Mouse (Mus musculus): ENCODE measurements around the gene Alk. TPM values are rescaled to one million over a fixed set of nuclear protein-coding genes. Genes with fewer than 3 reads are reported as not detected.

Gene Alk
- total RNA-seq, 1 experiment from 2014 or later: 0.09 TPM

DNA sequence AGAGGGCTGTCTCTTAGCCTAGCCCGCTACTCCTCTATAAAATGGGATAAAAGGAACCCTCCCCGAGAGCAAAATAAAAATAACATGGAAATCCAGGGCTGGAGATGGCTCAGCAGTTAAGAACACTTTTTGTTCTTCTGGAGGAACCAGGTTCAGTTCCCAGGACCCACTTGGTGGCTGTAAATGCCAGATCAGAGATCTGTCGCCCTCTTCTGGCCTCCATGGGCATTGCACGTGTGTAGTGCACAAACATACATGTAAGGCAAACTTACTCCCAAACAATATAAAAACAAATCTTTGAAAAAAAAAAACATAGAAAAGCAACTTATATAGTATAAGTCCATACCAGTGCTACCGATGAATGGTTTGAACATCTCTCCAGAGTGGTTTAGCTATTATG is 731.5 kb downstream of the Alk start:
- peak; percentile 25 for DNase-seq

DNA sequence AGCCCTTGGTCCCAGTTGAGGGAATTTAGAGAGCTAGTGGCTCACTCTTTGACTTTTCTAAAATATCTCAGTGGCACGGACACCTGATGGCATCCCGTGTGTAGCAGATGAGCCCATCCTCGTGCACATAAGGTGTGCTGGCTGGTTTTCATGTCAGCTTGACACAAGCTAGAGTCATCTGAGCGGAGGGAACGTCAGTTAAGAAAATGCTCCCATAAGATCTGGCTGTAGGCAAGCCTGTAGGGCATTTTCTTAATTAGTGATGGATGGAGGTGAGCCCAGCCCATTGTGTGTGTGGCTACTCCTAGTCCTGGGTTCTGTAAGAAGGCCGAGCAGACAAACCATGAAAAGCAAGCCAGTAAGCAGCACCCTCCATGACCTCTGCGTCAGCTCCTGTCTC is 732.4 kb downstream of the Alk start:
- DNase-seq: no peak

DNA sequence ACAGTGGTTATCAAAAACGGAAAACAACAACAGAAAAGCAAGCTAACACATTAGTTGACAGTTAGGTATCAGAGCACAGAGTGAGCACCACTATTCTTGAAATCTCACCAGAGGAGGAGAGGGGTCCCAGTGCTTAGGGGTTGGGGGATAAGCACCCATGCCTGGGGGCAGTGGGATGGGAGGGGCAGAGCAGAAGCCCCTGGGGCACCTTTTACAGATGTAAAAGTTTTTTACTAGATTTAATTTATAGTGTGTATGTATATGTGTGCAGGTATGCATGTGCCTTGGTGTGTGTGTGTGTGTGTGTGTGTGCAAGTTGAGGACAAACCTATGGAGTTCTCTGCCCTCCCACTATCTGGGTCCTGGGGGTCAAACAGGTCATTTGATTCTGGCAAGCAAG is 733.8 kb downstream of the Alk start:
- DNase-seq: no peak

DNA sequence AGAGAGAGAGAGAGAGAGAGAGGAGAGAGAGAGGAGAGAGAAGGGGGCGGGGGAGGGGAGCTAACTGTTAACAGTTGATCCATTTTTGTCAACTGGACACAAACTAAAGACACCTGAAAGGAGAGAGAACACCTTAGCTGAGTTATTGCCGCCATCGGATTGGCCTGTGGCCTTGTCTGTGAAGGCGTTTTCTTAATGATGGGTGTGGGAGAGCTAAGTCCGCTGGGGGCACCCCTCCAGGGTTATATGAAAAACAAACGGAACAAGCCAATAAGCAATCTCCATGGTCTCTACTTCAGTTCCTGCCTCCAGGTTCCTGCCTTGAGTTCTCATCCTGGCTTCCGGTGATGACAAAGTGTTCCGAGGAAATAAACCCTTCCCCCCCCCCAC is 734.2 kb downstream of the Alk start:
- no peak for DNase-seq

DNA sequence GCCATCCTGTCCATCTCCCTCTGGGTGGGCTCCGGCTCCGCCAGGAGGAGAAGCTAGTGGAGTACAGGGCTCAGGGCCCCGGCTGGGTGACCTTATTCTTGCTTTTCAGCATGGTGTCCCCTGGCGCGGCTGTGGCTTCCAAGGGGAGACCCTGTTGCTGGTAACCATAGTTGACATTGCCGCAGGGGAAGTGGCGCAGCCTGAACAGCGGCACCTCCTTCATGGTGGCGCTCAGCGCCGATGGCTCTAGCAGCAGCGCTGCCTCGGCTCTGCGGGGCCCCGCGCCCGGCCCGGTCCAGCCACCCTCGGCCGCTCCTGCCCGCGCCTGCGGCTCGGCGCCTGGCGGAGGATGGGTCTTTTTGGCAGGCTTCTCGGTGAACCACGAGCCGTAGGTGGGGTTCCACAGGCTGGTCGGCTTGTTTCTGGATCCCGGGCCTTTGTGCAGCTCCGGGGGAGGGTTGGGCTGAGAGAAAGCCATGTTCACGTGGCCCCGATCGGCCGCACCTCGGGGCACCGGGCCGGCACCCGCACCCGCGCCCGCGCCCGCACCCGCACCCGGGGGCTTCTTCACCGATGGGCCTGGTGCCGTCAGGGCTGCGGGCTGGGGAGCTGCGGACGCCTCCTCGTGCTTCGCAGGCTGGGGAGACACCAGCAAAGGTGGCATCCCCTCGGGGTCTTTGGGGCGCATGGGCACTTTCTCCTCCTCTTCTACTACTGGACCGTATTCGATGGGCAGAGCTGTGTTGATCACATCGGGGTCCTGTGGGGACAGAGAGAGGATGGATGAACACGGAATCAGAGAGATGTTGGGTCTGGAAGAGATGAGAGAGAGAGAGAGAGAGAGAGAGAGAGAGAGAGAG is 734.8 kb downstream of the Alk start:
- peak; percentile 39 for DNase-seq

DNA sequence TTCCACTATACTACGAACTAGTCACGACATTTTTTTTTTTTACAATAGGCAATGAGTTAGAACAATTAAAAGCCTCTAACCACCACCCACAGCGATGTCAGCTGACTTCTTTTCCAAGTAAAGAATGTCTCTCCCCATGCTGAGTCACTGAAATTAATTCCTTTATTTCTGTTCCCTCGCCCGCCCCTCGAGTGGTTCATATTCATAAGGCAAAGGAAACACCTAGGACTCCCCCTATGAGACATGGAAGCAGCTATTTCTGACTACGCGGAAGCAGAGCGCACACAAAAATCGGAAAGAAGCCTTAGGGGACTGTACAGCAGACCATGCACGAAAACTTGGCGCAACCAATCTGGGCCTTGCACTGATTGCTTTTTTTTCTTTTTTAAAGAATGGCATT is 735.6 kb downstream of the Alk start:
- no peak for DNase-seq

DNA sequence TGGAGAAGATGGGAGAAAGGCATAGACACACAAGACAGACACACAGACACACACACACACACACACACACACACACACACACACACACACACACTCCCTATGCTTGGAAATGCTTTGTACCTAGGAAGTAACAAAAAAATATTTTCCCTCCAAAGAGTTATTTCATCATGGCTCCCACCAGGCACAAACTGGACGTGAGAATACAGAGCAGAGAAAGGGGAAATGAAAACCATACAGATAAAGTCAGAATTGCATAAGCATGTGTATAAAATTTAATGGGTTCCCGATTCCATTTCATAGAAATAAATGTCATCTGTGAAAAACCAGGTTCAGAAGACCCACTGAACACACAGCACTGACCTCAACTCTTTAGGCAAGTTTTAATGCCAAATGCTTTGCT is 736.5 kb downstream of the Alk start:
- no peak for DNase-seq

DNA sequence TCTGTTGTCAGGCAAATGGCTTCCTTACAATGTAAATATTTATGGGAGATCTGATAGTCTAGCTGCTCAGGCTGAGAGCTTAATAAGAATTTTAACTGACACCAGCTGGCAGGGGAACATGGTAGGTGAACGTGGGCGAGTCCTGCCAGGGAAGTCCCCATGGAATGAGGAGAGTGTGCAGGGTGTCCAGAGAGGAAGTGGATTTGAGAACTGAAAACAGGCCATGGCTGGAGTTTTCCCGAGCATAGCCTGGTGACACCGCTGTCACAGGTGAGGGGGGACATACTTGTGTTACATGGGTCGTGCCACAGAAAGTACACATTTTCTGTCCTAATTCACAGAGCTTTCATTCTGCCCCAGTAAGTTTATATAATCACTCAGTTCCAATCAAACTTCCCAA is 739.0 kb downstream of the Alk start:
- no peak for DNase-seq

DNA sequence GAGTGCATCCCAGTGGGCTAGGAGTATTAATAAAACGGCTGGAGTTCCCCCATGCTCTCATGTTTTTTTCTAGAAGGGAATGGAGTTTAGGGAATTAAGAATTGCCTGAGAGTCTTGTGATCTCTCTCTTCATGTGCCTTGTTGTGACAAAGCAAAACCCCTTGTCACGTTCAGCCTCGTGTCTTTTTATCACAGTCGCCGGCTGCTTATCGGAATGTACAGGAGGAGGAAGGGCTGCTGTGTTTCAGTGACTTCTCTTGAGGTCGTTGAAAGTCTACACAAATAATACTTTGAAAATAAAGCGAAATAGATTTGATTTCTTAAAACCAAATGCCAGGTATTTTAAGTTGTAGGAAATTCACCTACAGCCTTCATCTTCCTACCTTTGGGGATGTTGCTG is 740.4 kb downstream of the Alk start:
- DNase-seq: no peak

DNA sequence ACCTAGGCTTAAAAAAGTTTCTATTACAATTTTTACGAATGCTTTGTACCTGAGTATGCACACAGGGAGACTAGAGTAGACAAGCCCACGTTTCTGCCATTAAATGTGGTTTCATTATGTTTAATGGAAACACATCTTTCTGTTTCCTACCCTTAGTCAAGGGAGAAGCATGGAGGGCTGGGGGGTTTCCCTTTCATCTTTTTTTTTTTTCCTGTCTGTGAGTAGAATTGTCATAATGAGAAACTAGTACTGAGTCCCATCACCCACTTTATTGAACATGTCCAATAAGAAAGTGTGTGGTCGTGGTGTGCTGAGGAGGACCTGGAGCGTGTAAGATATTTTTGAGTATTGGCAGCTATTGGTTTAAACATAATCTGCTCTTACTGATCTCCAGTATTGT is 741.5 kb downstream of the Alk start:
- DNase-seq: no peak

DNA sequence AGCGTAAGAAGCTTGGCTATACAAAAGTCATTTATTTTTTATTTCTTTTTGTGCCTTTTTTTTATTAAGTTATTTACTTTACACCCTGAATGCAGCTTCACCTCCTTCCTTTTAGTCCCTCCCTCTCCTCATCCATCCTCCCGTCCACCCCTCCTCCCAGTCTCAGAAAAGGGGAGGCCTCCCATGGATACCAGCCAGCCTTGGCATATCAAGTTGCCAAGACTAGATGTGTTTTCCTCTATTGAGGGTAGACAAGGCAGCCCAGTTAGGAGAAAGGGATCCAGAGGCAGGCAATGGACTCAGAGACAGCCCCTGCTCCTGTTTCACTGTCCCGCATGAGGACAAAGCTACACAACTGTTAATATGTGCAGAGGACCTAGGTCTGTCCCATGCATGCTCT is 742.2 kb downstream of the Alk start:
- no peak for DNase-seq

DNA sequence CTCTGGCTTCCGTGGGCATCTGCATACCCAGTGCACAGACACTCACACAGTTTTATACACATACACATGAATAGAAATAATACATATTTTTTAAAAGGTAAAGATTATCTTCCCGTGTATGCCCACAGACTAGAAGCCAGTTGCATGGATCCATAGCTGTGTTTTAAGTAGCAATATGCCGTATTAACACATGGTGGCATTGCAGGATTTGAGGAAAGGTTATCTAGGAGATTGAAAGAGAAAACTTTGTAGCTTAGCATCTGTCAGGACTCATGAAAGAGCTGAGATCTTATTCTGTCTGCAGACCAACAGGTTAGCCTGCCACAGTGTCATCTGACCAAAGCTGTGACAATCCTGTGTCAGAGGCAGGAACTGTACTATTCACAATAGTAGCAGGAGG is 772.5 kb downstream of the Alk start:
- DNase-seq: no peak

DNA sequence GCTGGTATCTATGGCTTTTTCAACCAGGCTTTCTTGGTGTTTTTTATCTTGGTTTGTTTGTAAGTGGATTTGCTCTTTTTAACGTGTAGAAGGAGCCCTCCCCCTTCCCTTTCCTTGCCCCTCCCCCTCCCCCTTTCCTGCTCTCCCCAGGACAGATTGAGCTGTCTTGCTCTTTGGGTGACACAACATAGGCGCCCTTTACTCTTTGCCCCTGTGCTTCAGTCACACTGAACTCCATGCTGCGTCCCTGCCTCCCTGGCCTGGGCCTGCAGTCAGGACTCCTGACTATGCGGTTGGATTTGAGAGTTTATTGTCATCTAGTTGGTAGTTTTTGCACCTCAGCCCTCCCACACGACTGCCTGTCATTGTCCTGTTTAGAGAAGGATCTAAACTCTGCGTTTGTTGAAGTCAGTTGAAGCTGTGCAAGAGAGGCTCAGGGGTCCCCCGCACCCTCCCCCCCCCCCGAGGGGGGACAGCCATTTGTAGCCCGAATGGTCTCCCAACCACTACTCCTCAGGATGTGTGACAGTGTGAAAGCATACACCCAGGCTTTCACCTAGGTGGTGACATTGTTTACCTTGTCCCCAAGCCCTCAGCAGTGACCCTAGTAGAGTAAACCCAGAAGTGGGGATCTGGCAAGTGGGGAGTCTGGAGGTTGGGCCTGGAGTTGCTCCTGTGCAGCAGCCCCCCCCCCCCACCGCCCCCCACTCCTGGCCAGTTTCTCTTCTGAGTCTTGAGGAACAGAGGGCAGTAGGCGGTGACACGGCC is 775.6 kb downstream of the Alk start:
- DNase-seq: no peak

DNA sequence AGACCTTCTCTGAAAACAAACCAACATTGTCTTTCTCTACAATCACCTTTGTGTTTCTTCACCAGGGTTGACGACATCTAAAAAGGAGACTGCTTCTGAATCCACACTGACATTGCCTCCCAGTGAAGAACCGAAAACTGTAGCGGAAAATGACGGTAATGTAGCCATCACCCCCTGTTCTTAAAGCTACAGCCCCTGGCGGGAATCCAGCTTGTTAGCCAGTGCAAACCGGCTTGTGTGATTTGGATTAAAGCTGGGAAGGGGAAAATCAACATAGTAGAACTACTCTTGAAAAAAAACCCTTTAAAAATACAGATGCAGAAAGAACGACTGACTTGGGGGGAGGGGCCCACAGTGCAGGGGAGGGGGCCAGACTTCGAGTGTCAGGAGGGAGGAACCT is 776.8 kb downstream of the Alk start:
- DNase-seq: no peak

DNA sequence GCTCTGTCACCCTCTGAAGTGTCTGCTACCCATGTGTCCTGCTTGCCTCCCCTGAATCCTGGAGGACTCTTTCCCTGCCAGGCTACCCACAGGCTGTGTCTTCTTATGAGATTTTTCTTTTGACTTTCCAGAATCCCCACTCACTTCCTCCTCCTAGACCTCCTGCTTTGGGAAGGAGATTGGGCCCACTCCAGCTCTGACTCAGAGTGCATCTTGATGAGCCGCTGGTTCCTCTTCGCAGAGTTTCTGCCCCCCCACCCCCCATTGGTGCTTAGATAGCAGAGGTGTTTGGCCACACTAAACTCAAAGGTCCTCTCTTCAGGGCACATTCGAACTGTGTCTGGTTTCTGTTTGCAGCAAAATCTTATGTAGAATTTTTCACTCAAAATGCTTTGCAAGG is 777.8 kb downstream of the Alk start:
- no peak for DNase-seq

DNA sequence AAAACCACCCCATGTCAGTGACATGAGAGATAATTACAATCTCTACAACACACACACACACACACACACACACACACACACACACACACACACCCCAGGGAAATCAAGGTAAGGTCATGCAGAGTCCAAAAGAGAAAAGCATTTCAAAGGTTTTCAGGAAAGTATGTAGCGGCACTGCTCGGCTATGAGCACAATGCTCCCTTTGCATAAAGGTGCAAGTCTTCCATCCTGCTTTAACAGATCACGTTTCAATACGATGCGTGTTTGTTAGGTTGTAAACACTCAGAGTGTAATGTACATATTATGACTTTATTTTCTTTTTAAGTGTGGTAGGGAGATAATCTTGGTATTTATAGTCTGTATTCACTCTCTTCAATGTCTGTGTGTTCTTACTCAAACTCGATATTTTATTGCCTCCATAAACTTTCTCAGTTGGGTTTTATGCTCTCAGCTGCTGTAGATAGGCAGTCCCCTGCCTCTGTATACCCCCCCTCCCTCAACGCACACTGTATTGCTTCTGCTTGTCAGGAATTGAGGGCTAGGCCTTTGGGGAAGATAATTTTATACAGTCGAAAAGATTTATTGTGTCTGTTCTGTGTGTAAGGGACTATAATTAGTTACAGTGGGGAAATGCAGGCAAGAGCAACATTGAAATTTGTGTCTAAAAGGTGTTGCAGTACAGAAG is 780.7 kb downstream of the Alk start:
- no peak for DNase-seq

Other genes starting within 250 kb of the Alk start
- gene Ypel5, start 231.8 kb upstream of the Alk start, total RNA-seq (2021): 74.9 and 90.0 TPM in 2 replicates